Mouse (Mus musculus) induced T-regulatory cell, adult 2 months (primary cell): ENCODE results near the gene Slc24a3.

ENCODE experiments used
- DNase-seq: peaks from one replicate; pipeline ENCODE4 v3.0.0-alpha.2; 2012; ENCODE audit warnings: low read depth

Slc24a3 gene

DNA sequence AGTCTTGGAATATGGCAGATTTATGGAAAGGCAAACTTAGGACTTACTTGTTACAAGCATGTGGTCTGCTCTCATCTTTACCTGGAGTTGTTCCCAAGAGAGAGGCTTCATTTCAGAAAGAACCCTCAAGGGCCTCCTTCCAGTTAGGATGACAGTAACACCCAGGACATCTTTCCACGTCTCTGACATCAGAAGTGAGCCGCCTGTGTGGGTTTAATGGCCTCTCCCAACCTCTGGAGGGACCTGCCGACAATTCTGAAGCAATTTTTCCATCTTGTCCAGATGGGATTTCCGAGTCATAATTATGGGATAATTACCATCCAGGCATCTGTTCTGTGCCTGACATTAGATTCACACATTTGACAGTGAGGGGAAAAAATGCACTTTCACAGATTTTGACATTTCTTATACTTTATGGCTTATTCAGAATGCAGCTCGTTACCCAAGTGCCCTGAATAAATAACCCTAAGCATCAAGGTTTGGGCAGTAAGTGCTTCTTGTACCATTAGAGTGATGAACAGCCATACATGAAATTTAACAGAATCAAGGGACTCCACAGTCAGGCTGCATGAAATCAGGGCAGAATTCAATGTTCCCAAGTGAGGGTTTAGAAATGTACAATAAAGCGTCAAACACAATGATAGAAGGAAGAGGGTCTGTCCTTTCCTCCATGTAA, 463.7 kb downstream of the Slc24a3 start:
- DNase-seq = no peak

DNA sequence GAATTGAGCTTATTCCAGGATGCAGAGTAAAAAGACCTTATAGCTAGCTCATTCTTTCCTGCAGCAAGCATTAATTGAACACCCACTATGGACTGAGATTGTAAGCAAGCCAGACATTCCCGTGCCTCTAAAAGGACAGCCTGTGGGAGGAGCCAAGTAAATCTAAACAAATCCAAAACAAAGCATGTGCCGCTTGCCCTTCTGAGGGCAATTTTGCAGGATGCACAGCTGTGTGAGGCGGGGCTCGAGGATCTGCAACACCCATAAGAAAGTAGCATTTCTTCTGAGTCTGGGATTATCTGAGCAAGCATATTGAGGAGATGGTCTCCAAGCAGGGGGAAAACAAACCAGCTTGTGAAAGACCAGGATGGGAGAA, 464.2 kb downstream of the Slc24a3 start:
- DNase-seq = no peak

DNA sequence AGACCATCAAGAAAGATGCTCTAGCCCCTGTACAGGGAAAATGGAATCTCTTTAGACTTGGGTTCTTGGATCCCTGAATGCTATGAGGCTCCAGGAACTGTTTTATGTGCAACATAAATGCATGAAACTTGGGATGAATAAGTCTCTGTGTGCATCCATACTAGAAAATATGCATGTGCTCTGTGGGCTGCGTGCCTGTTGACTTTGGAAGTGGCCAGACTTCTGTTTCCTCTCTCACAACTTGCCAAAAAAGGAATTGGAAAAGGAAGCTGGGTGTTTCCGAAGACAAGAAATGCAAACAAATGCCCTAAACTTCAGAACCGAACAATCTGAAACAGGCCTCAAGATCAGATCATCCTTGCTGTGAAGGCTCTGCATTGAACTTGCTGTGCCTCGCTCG, 466.3 kb downstream of the Slc24a3 start:
- no peak for DNase-seq

DNA sequence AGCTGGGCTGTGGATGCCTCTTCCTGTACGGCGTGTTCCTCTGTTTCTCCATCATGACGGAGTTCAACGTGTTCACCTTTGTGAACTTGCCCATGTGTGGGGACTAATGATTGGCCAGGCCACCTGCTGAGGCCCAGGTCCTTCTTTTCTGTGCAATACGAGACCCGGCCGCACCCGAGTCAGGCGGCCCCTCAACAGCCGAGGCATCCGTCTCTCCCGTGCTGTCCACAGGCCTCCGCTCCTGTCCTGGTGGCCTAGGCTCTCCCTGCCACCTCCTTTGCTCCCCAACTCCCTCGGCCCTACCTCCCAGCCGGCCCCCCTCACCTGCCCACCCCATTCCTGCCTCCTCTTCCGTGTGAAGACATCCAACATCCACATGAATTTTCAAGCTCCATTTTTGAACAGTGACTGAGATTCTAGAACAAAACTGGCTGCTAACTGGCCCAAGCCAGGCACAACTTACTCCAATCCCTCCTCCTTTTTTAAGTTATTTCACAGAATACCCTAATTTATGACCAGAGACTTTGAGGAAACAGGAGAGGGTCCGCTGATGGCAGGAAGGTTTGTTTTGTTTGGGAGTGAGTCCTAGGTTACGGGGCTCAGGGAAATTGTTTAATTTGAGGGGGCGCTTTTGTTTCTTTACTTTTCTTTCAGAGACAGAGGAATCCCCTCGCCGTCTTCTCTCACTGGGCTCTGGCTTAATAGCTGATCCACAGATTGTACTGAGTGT, 472.9 kb downstream of the Slc24a3 start:
- no peak for DNase-seq

DNA sequence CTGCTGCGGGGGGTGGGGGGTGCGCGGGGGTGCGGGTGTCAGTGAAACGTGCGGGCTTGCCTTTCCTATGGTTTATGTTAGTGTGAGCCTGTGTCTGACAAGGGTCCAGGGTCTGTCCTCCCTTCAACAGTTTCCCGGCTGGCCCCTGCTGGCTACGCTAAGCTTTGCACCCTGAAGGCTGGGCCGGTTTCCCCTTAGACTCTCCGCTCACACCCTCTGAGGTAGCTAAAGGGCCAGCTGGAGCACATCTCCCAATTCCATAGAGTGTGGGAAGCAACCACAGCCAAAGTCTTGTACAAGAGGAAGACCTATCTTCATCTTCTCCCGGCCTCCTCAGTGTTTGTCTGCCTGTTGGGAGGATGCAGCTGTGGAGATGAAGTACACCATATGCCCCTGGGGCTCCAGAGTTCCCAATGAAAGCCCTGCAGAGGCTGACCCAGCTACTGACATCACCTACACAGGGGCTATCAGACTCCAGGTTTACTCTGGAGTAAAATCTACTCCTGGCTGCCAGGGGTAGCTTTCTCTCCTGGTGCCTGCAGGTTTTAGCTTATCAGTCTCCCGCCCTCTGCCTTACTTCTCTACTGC, 487.9 kb downstream of the Slc24a3 start:
- DNase-seq = no peak

DNA sequence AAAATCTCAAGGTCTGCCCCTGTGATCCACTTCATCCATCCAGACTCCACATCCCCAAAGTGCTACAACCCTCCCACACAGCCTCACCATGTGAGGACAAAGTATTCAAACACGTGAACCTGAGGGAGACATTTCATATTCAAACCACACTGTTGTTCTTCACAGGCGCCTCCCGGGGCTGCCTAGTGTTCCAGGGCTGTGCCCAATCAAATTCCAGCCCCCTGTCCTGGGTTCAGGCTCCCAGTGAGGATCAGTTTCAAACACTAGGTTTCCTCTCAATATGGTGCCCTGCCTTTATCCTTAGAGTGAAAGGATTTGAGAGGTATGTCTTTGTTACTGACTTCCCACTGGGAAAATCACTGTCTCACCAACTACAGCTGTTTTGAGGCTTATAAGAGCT, 488.6 kb downstream of the Slc24a3 start:
- DNase-seq = no peak

DNA sequence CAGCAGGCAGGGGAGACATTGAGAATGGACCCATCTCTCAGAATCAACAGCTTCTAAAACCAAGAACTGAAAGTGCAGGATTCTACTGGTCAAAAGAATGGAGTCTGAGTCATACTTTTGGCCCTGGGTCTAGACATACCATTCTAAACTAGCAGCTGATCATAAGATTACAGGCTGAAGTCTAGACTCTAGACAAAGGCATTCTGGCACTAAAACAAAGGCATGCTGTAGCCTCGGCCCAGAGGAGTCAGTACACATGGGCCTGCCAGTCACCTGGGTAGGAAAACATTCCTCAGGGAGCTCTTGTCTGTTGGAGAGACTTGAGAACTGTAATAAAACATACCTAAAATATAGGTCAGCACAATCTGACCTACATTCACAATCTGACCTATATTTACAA, 489.2 kb downstream of the Slc24a3 start:
- no peak for DNase-seq

DNA sequence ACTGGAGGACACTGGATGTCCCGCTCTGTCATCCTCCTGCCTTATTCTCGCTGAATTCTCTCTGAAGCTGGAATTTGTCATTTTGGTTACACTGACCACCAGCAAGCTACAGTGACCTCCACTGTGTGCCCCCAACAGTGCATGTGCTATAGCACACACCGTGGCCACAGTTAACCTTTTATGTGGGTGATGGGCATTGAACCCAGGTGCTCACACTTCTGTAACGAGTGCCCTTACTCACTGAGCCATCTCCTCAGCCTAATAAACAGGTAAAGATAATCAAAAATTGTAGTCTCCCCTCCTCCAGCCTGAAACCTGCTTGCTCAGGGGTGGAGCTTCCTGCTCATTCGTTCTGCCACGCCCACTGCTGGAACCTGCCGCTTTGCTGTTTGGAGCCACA, 493.7 kb downstream of the Slc24a3 start:
- no peak for DNase-seq

DNA sequence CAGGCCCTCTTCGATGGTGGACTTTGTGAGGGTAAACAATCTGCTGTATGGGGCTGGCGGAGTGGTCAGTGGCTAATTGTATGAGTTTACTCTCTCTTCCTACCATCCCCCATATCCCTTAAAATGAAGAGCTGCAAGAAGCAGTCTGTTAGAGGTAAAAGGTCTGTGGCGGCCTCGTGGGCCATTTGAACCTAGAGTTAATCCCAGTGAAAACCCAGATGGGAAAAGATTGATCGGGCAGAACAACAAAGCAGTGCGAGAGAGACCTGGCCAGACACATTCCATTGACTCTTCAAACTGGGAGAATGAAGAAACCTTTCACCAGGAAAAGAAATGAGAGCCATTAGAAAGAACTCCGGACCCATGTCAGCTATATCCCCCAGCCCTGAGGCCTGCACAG, 496.3 kb downstream of the Slc24a3 start:
- no peak for DNase-seq

DNA sequence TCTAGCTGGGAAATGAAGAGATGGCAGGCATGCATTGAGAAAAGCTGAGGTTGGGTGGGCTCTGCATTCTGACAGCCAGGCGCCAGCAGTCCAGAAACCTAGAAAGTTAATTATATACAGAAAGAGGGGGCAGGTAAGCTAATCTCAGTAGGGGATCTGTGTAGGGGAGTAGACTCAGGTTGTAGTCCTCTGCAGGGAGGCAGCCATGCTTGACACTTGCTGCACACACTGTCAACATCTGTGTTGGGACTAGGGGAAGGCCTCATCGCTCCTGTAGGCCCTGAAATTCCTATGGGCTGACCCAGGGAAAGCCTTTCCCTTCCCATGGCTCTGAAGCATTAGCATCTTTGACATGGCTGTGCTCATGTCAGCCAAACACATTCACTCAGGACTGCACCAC, 496.8 kb downstream of the Slc24a3 start:
- DNase-seq = no peak

DNA sequence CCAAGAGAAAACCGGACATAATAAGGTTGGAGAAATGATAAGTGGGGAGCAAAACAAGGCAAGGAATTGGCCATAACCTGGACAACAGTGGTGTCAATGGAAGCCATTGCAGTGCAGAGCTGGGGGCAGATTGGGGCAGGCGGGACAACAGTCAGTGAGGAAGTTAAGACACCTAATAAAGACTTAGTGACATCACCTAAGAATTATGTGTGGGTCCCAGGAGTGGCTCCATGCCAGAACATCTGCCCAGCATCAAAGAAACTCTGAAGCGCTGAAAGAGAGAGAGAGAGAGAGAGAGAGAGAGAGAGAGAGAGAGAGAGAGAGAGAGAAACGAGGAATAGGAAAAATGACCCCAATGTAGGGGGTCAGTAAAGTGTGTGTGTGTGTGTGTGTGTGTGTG, 500.6 kb downstream of the Slc24a3 start:
- DNase-seq = no peak

DNA sequence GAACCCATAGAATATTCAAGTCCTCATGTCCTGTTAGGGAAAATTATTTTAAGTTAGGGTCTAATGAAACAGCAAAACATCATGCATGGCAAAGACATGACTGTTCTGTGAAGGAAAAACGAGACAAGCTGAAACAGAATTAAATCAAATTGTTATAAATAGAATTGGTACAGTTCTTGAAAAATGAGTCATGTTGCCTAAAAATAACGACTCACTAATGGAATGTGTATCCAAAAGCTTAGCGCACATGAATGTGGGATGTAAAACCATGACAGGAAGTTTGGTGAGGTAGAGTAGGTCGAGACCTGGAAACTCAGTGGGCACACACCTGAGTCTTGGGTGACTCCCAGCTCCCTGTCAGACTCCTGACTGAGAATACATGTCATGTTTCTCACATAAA, 502.6 kb downstream of the Slc24a3 start:
- no peak for DNase-seq

DNA sequence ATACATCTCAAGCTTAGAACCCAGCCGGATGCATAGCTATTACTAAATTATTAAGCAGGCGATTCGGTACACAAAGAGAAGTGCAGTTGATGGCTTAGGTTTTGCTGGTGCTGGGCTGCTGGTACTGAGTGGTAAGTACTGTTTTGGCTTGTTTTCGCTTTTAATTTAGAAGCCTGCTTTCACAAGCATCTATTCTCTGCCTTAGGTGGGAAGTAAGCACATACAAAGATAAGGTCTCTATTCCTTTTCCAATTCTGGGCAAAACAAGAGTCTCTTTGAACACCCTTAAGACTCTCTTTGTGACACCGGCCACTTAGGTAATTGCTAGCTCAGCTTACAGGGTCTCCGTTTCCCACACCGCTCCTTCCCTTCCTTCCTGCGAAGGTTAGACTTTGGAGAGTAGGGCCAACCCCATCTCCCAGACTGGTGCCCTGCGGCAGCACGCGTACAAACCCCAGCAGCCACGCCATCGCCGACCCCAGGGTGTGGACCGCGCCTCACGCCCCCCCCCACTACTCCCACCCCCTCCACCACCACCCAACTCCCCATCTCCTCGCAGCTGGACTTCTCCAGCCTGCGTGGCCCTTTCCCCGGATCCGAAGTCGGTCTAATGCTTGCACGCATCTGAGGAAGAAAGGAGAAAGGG, 507.1 kb downstream of the Slc24a3 start:
- DNase-seq = no peak

DNA sequence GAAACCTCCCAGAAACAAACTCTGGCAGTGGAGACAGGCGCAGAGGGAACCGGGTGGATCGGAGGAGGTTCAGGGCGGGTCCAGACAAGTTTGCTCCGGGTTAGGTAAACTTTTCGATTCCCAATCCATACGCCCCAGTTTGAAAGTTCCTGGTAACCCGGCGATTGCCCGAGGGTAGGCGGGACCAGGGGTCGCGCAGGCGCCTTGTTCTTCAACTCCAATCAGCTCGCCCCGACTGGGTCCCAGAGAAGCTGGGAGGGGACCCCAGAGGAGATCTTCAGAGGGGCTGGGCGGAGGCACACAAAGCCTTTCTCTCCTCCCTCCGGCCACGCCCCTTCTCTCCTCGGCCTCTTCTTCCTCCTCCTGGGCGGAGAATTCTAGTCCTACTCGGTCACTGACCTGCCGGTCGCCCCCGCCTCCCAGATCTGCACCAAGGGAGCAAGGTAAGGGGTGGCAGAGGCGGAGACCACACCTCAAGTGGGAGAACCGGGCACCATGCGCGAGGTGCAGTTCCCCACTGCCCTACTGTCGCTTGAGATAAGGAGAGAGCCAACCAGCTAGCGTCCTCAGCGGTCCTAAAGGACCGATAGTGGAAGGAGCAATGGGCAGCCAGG, 507.7 kb downstream of the Slc24a3 start, which contains the start of gene Rin2:
Gene Rin2 (plus strand): TSS at position 74 of the 614 bp plus-strand sequence.
- peak; percentile 11 for DNase-seq

DNA sequence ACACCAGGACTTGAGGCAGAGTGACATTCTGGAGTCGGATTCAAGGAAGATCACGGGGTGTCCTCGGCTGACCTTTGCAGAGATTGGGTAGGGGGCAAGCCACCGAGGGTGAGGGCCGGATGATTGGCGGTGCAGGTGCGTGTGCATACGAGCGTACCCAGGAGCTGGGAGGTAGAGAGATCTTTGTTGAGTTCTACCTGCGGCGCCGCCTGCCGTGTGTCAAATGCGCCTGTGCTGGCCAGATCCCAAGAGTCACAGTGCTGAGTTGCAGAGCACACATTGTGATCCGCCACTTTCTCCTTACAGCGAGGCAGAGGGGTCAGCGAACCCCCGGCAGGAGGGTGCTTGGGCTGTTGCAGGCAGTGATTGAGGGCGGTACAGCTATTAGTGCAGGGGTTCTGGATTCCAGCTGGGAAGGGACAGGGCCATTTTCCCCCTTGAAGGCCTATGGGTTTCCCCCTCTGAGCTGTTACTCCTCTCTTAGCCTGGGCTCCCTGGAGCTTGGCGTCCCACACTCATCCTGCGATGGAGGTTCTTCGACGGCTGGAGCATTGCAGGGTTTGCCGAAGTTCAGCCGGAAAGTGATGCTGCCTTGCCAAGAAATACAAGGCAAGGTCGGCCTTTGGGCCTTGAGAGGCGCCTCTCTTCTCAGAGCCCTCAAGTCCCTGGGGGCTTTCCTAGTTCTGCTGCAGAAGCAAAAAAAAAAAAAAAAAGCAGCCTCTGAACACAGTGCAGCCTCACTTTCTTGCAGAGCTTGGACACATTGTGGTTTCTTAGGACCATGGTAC, 508.4 kb downstream of the Slc24a3 start:
- no peak for DNase-seq

DNA sequence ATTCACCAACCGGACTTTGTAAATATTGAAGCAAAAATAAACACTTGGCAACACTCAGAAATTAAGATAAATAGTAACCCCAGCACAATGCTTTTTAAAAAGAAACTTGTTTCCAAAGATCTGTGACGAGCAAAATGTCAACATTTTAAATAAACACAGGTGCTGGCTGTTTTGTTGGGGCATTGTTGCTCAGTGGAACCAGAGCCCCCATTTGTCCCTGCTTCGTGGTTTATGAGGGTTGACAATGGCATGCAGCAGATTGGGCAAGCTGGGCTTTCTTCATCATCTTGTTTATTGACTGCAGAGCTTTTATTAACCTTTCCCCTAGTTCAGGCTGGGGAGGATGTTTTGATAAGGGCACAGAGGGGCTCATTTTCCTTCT, 509.0 kb downstream of the Slc24a3 start:
- DNase-seq = no peak

DNA sequence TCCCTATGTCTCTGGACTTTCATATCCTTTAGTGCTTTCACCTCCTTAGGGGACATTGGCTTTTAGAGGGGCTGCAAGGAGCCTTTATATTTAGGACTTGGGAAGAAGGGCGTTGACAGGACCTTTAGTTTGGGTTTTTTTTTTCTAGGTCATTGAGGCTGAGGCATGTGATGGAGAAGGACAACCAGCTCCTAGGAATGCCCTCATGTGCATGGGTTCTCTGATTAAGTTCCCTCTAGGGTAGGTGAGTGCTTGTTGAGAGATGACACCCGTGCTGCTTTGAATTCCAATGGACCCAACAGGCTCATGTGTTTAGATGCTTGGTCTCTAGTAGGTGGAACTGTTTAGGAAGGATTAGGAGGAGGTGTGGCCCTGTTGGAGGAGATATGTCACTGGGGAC, 509.4 kb downstream of the Slc24a3 start:
- no peak for DNase-seq

DNA sequence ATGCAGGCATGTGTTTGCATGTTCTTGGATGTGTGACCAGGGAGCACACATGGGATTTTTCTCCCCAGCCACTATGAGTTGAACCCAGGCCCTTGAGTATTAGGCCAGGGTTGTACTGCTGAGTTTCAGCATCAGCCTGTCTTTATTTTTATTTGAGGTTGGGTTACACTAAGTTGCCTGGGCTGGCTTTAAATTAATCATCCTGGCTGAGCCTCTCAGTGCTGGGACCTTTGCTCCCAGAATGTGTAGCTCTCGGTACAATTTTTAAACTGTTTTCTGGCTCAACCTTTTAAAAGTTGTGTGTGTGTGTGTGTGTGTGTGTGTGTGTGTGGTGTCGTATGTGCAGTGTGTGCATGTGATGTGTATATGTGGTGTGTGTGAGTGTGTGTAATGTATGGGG, 512.6 kb downstream of the Slc24a3 start:
- DNase-seq = no peak

DNA sequence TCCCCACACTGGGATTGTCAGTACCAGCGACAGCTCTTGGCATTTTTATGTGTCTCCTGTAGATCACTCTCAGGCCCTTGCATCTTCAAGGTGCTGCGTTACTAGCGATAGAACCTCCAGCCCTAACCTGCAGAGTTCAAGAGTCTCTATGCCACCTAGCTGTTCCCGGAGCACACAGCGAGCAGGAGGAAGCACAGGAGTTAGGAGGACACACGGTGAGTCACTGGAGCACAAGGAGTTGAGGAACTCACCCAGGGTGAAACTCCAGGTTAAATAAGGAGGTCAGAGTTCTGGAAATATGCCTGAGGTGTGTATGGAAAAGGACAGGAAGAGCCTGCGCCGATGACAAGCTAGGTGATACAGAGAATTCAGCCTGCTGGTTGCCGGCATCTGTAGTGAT, 513.2 kb downstream of the Slc24a3 start:
- DNase-seq = no peak

DNA sequence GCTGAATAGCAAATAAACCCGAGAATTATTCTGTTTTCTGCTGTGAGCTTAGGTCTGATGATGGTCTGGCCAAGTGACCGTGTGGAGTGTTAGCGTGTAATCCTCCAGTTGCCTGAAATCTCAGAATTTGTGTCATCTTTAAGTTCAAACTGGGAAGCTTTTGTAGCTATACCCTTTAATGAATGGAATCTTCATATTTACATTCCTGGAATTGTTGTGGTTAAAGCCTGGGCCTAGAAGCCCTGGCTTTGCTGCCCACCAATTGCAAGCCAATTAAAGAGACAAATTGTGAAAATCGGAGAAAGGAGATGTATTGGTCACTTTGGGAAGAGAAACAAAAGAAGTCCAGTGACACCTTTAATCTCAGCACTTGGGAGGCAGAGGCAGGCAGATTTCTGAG, 514.1 kb downstream of the Slc24a3 start:
- DNase-seq = no peak

DNA sequence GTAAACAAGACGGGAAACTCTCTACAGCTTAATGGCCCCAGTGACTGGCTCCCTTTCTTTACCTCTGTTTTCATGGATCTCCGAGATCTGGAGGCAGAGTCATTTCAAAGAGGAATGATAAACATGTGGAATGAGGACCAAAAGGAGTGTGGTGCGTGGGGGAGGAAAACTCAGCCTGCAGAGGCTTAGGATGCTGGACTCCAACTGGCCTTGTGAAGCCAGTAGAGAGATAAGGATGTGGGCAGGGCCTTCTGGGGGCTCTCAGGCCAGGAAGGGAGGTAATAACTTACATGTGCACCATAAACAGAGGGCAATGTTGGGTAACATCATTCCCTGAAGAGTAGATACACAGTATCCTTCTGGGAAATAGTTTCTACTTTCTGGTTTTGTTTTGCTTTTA, 515.4 kb downstream of the Slc24a3 start:
- DNase-seq = no peak

DNA sequence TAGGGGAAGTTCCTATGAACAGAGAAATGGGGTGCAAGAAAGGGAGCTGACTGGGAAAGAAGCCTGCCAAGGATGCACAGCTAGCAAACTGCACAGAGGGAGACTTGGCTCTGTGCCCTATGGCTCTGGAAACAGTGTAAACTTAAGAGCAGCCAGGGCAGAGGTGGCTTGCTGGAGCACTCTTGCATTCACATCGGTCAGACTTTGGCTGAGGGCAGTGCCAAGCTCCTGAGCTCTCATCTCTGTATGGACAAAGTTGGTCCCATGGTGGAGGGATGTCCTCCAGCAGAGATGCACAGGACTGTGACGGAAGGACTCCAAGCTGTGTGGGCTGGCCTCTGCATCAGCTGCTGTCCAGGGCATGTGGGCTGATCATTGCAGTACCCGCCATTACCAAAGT, 516.0 kb downstream of the Slc24a3 start:
- DNase-seq = no peak
